Mouse (Mus musculus) hindbrain, embryonic 11.5 days (tissue): ENCODE results near the gene Ptpn14. TPM values are rescaled to one million over a fixed set of nuclear protein-coding genes. Genes with fewer than 3 reads are reported as not detected.

ENCODE experiments used
- ATAC-seq: fragments of 200-750 bp; cut with Nextera tagmentation; 2 replicates; pipeline ENCODE4 v1.8.0; 2017; ENCODE audit warnings: mild to moderate bottlenecking, moderate TSS enrichment, moderate library complexity; ENCODE audit not compliant: low FRiP score
- DNase-seq: peaks from one replicate; pipeline ENCODE4 v3.0.0-alpha.2; 2015; ENCODE audit warnings: low spot score
- H3K27ac ChIP-seq: fragments of 300-500 bp; sonication (generic); 2 replicates; pipeline ENCODE4 v1.5.1; 2014; ENCODE audit warnings: mild to moderate bottlenecking, low read depth, low read length
- H3K27me3 ChIP-seq: fragments of 300-500 bp; sonication (generic); 2 replicates; pipeline ENCODE4 v1.6.1; 2014; ENCODE audit warnings: mild to moderate bottlenecking, low read length, moderate library complexity, mixed read lengths; ENCODE audit not compliant: control insufficient read depth, insufficient read depth
- H3K36me3 ChIP-seq: fragments of 300-500 bp; sonication (generic); 2 replicates; pipeline ENCODE4 v1.6.1; 2014; ENCODE audit warnings: mild to moderate bottlenecking, low read length, moderate library complexity, mixed read lengths; ENCODE audit not compliant: control insufficient read depth, insufficient read depth
- H3K4me1 ChIP-seq: fragments of 300-500 bp; sonication (generic); replicated peaks from 2 replicates; pipeline ENCODE4 v1.6.1; 2014; ENCODE audit warnings: low read length, mixed read lengths; ENCODE audit not compliant: control insufficient read depth, insufficient read depth
- H3K4me2 ChIP-seq: fragments of 300-500 bp; sonication (generic); replicated peaks from 2 replicates; pipeline ENCODE4 v1.6.1; 2014; ENCODE audit warnings: mild to moderate bottlenecking, low read depth, low read length
- H3K4me3 ChIP-seq: fragments of 300-500 bp; sonication (generic); 2 replicates; pipeline ENCODE4 v1.5.1; 2014; ENCODE audit warnings: low read depth, low read length
- H3K9ac ChIP-seq: fragments of 300-500 bp; sonication (generic); 2 replicates; pipeline ENCODE4 v1.6.1; 2014; ENCODE audit warnings: low read depth, low read length
- H3K9me3 ChIP-seq: fragments of 300-500 bp; sonication (generic); 2 replicates; pipeline ENCODE4 v1.6.1; 2016; ENCODE audit warnings: low read length; ENCODE audit not compliant: control insufficient read depth
- WGBS: fragments of 180-500 bp; shearing (Covaris S2); extraction: QIAGEN DNeasy Blood & Tissue Kit; methylation state at CpG from one replicate; pipeline ENCODE4 v1.1.7; 2014; 5-methylcytosine and 5-hydroxymethylcytosine counted together
- polyA plus RNA-seq: library from polyadenylated mRNA; unstranded; fragments of >200 nt; fragmentation: Nextera tagmentation; extraction: Ambion mirVana; gene quantifications from 2 replicates; pipeline ENCODE4 v1.2.1, GENCODE M21; 2014

The Ptpn14 gene
- polyA plus RNA-seq, 1 experiment from 2014 or later = 7.2 TPM

DNA sequence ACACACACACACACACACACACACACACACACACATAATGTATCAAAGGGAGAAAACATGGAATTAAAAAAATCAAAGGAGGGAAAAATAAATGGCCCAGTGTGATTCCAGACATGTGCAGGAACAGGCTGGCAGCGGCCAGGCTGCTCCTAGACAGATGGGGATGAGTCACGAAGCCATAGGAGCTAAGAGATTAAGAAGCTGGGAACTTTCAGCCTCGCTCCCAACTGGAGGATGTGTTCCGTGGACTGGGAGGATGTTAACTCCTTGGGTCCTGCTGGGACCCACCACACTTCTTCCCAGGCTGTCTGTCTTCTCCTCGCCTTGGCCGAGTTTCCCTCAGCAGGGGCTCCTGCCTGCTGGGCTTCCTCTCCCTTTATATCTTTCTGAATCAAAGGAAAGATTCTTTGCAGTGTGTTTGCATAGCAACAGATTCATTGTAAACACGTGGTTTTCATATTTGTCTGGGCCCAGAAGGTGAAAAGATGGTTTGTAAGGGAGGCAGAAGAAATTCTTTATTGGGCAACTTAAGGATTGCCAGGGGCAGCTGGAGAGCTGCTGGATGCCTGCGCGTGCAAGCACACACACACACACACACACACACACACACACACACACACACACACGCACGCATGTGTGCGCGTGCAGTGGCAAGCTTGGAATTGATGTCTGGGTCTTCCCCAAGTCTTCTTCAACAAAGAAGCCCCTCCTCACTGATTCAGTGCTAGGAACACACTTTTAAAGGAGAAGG lies 72.3 kb downstream of the Ptpn14 start:
- 59% methylated on average over 13 of the region's 13 CpGs for WGBS
- Histone ChIP-seq H3K27ac (no peak overlapping the region), H3K27me3 (no peaks in the 10 kb centered on the region), H3K9ac (no peak overlapping the region), H3K36me3 (no peaks in the 10 kb centered on the region), H3K9me3 (no peaks in the 10 kb centered on the region), H3K4me3 (no peak overlapping the region), H3K4me2 (no peak overlapping the region), H3K4me1 (no peaks in the 10 kb centered on the region)
- DNase-seq (no peak), ATAC-seq (no peak)

DNA sequence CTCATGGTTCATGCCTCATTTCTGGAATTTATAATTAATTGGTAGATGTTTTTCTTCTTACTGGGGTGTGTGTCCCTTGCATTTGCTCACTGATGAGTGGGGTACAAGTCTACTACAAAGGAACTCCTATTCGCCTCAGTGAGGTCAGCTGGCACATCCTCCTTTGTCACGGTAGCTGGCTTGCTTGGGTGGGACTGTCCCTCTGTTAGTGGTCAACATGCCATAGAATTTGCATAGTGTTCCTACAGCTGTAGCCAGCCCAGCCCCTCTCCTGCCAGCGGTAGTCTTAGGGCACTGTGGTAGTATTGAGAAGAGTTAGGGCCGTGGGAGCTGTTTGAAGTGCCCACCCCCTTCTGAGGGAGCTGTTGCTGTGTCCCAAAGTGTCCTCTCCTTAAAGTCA lies 73.2 kb downstream of the Ptpn14 start:
- H3K36me3 ChIP-seq = no peaks in the 10 kb centered on the region
- H3K4me2 ChIP-seq = no peak overlapping the region
- WGBS = 83% methylated on average over 4 of the region's 4 CpGs
- no peak for DNase-seq
- no peaks in the 10 kb centered on the region for H3K9me3 ChIP-seq
- H3K27me3 ChIP-seq = no peaks in the 10 kb centered on the region
- no peak for ATAC-seq
- no peak overlapping the region for H3K4me3 ChIP-seq
- H3K27ac ChIP-seq = no peak overlapping the region
- no peak overlapping the region for H3K9ac ChIP-seq
- H3K4me1 ChIP-seq = no peaks in the 10 kb centered on the region

DNA sequence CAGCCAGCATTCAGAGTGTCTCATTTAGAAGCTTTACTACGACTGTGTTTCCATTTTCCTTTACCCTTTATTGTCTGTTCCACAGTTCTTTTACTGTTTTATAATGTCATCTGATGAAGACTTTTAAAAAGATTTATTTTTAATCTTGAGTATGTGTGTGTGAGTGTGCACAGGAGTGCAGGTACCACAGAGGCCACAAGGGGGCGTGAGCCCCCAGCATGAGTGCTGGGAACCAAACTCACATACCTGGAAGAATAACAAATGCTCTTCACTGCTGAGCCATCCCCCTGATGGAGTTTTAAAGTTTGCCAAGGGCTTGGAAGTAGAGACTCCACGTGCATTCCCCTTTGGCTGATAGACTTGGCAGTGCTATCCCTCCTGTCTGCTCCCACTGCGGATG lies 74.5 kb downstream of the Ptpn14 start:
- no peaks in the 10 kb centered on the region for H3K27me3 ChIP-seq
- no peak for ATAC-seq
- 93% methylated on average over 4 of the region's 4 CpGs for WGBS

DNA sequence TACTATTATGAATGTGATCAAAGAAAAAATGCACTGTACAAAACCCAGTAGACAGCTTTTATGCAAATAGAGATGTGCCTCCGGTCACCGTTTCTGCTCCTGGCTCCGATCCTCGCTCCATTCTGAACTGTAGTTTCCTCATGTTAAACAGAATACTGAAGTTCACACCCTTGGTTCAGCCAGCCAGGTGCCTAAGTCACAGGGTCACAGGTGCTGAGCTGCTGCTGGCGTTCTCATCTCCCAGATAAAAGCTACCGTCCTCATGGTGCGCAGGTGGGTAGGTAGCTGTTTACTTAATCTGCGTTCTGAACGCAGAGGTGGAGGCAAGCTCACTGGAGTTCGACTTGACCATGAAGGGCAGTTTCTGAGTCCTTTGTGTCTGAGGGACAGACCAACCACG lies 75.7 kb downstream of the Ptpn14 start:
- WGBS = 93% methylated on average over 11 of the region's 11 CpGs
- no peak overlapping the region for H3K9ac ChIP-seq
- H3K4me3 ChIP-seq = no peak overlapping the region
- ATAC-seq (no peak), DNase-seq (no peak)
- H3K27ac ChIP-seq = no peak overlapping the region
- no peaks in the 10 kb centered on the region for H3K27me3 ChIP-seq
- no peak overlapping the region for H3K4me2 ChIP-seq
- no peaks in the 10 kb centered on the region for H3K36me3 ChIP-seq
- H3K9me3 ChIP-seq = no peaks in the 10 kb centered on the region
- H3K4me1 ChIP-seq = no peaks in the 10 kb centered on the region

More for the DNA sequence above, 74.5 kb downstream of the Ptpn14 start:
- Histone ChIP-seq H3K4me1 (no peaks in the 10 kb centered on the region), H3K4me2 (no peak overlapping the region), H3K9me3 (no peaks in the 10 kb centered on the region), H3K9ac (no peak overlapping the region), H3K36me3 (no peaks in the 10 kb centered on the region), H3K27ac (no peak overlapping the region), H3K4me3 (no peak overlapping the region)
- no peak for DNase-seq

DNA sequence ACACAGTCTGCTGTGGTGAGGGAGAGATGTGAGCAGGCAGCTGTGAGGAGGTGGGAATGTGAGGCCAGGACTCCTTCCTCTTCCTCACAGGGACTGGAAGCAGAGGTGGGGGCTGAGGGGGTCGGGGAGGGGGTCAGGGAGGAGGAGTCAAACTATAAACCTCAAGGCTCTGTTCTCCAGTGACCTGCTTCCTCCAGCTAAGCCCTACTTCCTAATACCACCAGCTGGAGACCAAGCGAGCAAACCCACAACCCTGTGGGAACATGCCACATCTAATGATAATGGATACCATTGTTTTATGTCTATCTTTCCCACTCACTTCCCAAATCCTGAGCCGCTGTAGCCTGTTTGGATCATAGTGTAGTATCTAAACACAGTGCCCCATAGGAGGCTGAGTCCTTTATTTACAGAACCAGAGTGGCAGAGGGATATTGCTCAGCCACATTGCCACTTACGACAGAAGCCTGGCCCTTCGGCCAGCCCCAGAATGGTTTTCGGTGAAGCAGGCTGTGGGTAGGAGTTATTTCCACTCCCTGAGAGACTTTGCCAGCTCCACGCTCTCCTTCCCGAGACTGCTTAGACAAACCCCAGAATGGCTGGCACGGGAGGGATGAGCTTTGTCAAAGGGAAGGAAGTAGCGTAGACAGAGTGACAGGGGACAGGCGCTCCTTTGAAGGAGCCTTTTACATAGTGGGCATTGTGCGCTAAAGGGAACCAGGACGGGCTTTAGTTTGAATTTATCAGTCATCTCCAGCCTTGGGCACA lies 78.6 kb downstream of the Ptpn14 start:
- Histone ChIP-seq H3K4me1 (no peaks in the 10 kb centered on the region), H3K4me3 (no peak overlapping the region), H3K36me3 (no peaks in the 10 kb centered on the region), H3K9me3 (no peaks in the 10 kb centered on the region), H3K4me2 (no peak overlapping the region), H3K27ac (no peak overlapping the region), H3K9ac (no peak overlapping the region), H3K27me3 (no peaks in the 10 kb centered on the region)
- 72% methylated on average over 13 of the region's 13 CpGs for WGBS
- no peak for DNase-seq
- no peak for ATAC-seq

DNA sequence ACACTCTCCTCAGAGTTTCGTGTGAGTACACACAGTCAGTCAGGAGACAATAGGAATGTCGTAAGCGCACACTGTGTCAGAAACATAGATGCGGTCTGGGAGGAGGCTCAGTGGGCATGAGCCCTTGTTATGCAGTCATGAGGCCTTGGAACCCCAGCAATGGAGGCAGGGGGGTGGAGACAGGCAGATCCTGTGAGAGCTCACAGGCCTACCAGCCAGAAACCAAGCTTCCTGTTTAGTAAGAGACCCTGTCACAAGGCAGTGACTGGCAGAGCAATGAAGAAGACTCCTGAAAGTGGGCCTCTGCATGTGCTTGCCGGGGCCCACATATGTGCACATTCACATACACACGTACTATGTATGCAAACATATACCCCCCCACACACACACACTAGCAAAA lies 79.9 kb downstream of the Ptpn14 start:
- no peaks in the 10 kb centered on the region for H3K9me3 ChIP-seq
- no peak overlapping the region for H3K9ac ChIP-seq
- no peak overlapping the region for H3K4me2 ChIP-seq
- H3K27ac ChIP-seq = no peak overlapping the region
- DNase-seq (no peak), ATAC-seq (no peak)
- H3K36me3 ChIP-seq = no peaks in the 10 kb centered on the region
- 93% methylated on average over 6 of the region's 6 CpGs for WGBS
- no peaks in the 10 kb centered on the region for H3K4me1 ChIP-seq
- no peak overlapping the region for H3K4me3 ChIP-seq
- H3K27me3 ChIP-seq = no peaks in the 10 kb centered on the region

DNA sequence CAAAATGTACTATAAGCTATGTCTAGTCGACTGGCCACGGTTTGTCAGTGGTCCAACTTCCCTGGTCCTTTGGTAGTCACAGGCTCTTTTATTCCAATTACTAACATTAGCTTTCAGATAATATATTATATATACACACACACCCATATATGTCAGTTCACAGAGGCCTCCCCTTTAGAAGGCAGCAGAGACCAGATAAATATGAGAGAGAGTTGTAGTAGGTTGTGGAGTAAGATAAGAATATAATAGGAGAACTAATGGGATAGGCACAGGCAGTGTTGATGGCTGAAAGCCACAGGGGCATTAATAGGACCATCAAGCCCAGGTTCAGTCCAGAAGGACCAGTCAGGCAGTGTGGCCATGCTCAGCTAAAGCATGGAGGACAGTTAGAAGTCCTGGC lies 80.4 kb downstream of the Ptpn14 start:
- 98% methylated on average over 2 of the region's 2 CpGs for WGBS
- Histone ChIP-seq H3K4me3 (no peak overlapping the region), H3K27me3 (no peaks in the 10 kb centered on the region), H3K9ac (no peak overlapping the region), H3K4me2 (no peak overlapping the region), H3K27ac (no peak overlapping the region), H3K36me3 (no peaks in the 10 kb centered on the region), H3K4me1 (no peaks in the 10 kb centered on the region), H3K9me3 (no peaks in the 10 kb centered on the region)
- ATAC-seq (no peak), DNase-seq (no peak)

DNA sequence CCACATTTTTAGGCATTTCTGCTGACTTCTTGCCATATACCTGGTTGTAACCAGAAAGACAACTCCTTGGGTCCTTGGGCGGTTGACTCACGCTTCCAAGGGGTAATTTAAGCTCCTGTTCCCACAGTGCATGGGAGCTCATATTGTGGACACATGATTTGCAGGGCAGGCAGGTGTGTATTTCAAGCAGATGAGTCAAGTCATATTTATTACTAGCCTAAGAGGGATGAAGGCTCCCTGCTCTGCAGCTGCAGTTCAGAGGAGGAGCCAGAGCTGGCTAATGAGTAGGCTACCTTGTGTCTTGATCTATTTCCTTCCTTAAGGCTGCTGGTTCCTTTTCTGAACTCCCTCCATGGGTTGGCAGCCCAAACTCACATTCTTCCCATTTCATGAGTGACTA lies 83.7 kb downstream of the Ptpn14 start:
- H3K4me3 ChIP-seq = no peak overlapping the region
- no peaks in the 10 kb centered on the region for H3K27me3 ChIP-seq
- H3K9me3 ChIP-seq = no peaks in the 10 kb centered on the region
- no peak for ATAC-seq
- no peaks in the 10 kb centered on the region for H3K36me3 ChIP-seq
- no peak overlapping the region for H3K27ac ChIP-seq
- no peak overlapping the region for H3K9ac ChIP-seq
- DNase-seq = no peak
- H3K4me1 ChIP-seq = no peaks in the 10 kb centered on the region
- H3K4me2 ChIP-seq = no peak overlapping the region
- WGBS = 82% methylated on average over 2 of the region's 2 CpGs

DNA sequence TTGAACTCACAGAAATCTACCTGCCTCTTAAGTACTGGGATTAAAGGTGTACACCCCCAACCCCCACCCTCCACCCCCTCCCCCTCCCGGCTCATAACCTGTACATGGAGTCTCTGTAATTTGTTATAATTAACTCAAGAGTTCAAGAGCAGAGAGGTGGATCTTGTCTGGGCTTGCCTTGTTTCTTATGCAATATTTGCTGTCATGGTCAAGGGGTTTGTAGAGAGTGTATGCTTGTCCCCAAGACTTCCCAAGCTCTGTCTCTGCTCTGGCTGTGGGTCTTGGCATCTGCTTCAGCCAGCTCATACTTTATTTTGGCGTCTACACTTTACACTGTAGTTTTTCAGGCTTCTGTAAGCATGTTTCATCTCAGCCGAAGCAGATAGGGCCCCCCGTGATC lies 86.3 kb downstream of the Ptpn14 start:
- no peaks in the 10 kb centered on the region for H3K4me1 ChIP-seq
- H3K9ac ChIP-seq = no peak overlapping the region
- H3K36me3 ChIP-seq = no peaks in the 10 kb centered on the region
- H3K4me2 ChIP-seq = no peak overlapping the region
- H3K27ac ChIP-seq = no peak overlapping the region
- no peak overlapping the region for H3K4me3 ChIP-seq
- WGBS = 91% methylated on average over 4 of the region's 4 CpGs
- no peaks in the 10 kb centered on the region for H3K27me3 ChIP-seq
- no peaks in the 10 kb centered on the region for H3K9me3 ChIP-seq
- ATAC-seq (no peak), DNase-seq (no peak)
